ENCODE assay signal across 9 mouse cellular contexts in genomic region chr7:105737648-105738047, GRCm38 (mm10). TPM values are rescaled to one million over a fixed set of nuclear protein-coding genes. Genes with fewer than 3 reads are reported as not detected.
A peak's percentile ranks its signal among the peaks of the same experiment; 100 is the strongest.
DNase-seq lines count a peak whose midpoint lies in the region; ATAC-seq and TF ChIP-seq lines count a peak whose summit lies in the region.
"Had no signal": no experiment of that assay in that cellular context is flagged by ENCODE, and none has a peak within 500 bp of the region (broad histone marks: within the 10 kb centered on the region; RNA-seq: fewer than 3 reads in every experiment).

No protein-coding gene starts in this region.

- no peak for TF ChIP-seq CTCF in testis, adult 2 months (IDR thresholded peaks at IDR 0.05; ENCODE audit: control insufficient read depth, insufficient read depth, insufficient replicate concordance, low read depth, low read length)

- peaks cover 66% of the 10 kb centered on the region for H3K36me3 ChIP-seq in erythroblast, embryonic 14.5 days (ENCODE audit: control insufficient read depth)
- H3K36me3 ChIP-seq in testis, adult 2 months (ENCODE audit: control insufficient read depth, insufficient read depth, low read length), result no peaks in the 10 kb centered on the region
- peaks cover 58% of the 10 kb centered on the region for H3K36me3 ChIP-seq in liver, embryonic 12.5 days

- H3K9ac ChIP-seq in liver, embryonic 12.5 days, result peak overlapping the region; percentile 96

- peak overlapping the region; percentile 93 for H3K4me2 ChIP-seq in liver, embryonic 12.5 days

- peaks cover 55% of the 10 kb centered on the region for H3K4me1 ChIP-seq in erythroblast, embryonic 14.5 days (ENCODE audit: control insufficient read depth)
- peaks cover 3% of the 10 kb centered on the region for H3K4me1 ChIP-seq in testis, adult 2 months (ENCODE audit: control insufficient read depth, insufficient read depth, low read length)
- peaks cover 71% of the 10 kb centered on the region for H3K4me1 ChIP-seq in liver, embryonic 12.5 days

- peak overlapping the region; percentile 87 for H3K4me3 ChIP-seq in erythroblast, embryonic 14.5 days (replicated peaks)
- peak overlapping the region; percentile 91; the same call in 1 of the 2 replicates for H3K4me3 ChIP-seq in testis, adult 2 months (ENCODE audit: control insufficient read depth, low read depth, low read length)
- peak overlapping the region; percentile 90 for H3K4me3 ChIP-seq in liver, embryonic 12.5 days

- TF ChIP-seq POLR2A in testis, adult 2 months (IDR thresholded peaks at IDR 0.05; ENCODE audit: control insufficient read depth, low read depth, low read length), result no peak

- 27% methylated on average over 3 of the region's 3 CpGs for WGBS in liver, embryonic 12.5 days (ENCODE audit: insufficient replicate concordance)

- no peak overlapping the region; the same call in 1 of the 2 replicates for H3K27ac ChIP-seq in testis, adult 2 months (ENCODE audit: control insufficient read depth, insufficient read depth, low read depth, low read length)
- peak overlapping the region; percentile 88 for H3K27ac ChIP-seq in liver, embryonic 12.5 days

- no peak for DNase-seq in testis, postnatal 14 days (ENCODE audit: low spot score)
- no peak for DNase-seq in left cerebral cortex, postnatal 36 days (ENCODE audit: low spot score in 2 of 2)
- DNase-seq in layer of hippocampus, postnatal 10 days (ENCODE audit: low spot score in 2 of 2), result no peak
- DNase-seq in frontal cortex, postnatal 25 days (ENCODE audit: low spot score in 2 of 2), result no peak

- no peaks in the 10 kb centered on the region for H3K27me3 ChIP-seq in erythroblast, embryonic 14.5 days (ENCODE audit: control insufficient read depth)
- H3K27me3 ChIP-seq in testis, adult 2 months (ENCODE audit: control insufficient read depth, insufficient read depth, low read length), result no peaks in the 10 kb centered on the region
- no peaks in the 10 kb centered on the region for H3K27me3 ChIP-seq in liver, embryonic 12.5 days (replicated peaks)

- no peaks in the 10 kb centered on the region for H3K9me3 ChIP-seq in erythroblast, embryonic 14.5 days (ENCODE audit: control insufficient read depth, low read length)
- no peaks in the 10 kb centered on the region for H3K9me3 ChIP-seq in liver, embryonic 12.5 days (replicated peaks)

- no peak for ATAC-seq in erythroblast, adult 5-6 weeks (replicated peaks; ENCODE audit: low FRiP score, poor library complexity, severe bottlenecking)
- no peak for ATAC-seq in liver, embryonic 12.5 days

- intact Hi-C loops in left cerebral cortex, postnatal 36 days (cut with DNase I), result loop anchor here (5.0 kb wide), 1 partner anchor 105 kb away; the partner anchor contains the start of gene Trim3

RNA-seq across cellular contexts. Expression of gene Rrp8, which starts 0.5 kb away (rescaled TPM):
- polyA plus RNA-seq in erythroblast, embryonic 14.5 days (2012), result 0.76 and 0.80 TPM in 2 replicates
- 7.3 and 16.7 TPM in 2 replicates for total RNA-seq in erythroblast, adult 5-6 weeks (2015; ENCODE audit: low replicate concordance)
- 2.4 and 26.3 TPM in 2 replicates for total RNA-seq in erythroblast, adult 5-6 weeks (2017; ENCODE audit: low replicate concordance)
- 2.1 and 2.4 TPM in 2 replicates for polyA plus RNA-seq in testis, adult 2 months (2012; rRNA removed)
- polyA plus RNA-seq in liver, embryonic 12.5 days (2016; fragmentation: Nextera tagmentation; extraction: Ambion mirVana), result 28.8 and 29.1 TPM in 2 replicates
- total RNA-seq in left cerebral cortex, postnatal 36 days (2021), result 10 to 100 TPM; 13.0 to 14.0 TPM
- total RNA-seq in layer of hippocampus, postnatal 10 days (2021), result 10 to 100 TPM; 15.4 to 17.4 TPM

RNA-seq across cellular contexts. Expression of gene Ilk, which starts 1.3 kb away (rescaled TPM):
- polyA plus RNA-seq in erythroblast, embryonic 14.5 days (2012), result 2.9 and 3.1 TPM in 2 replicates
- 45.0 and 76.3 TPM in 2 replicates for total RNA-seq in erythroblast, adult 5-6 weeks (2015; ENCODE audit: low replicate concordance)
- total RNA-seq in erythroblast, adult 5-6 weeks (2017; ENCODE audit: low replicate concordance), result 37.0 and 48.2 TPM in 2 replicates
- 42.9 and 44.0 TPM in 2 replicates for polyA plus RNA-seq in testis, adult 2 months (2012; rRNA removed)
- polyA plus RNA-seq in liver, embryonic 12.5 days (2016; fragmentation: Nextera tagmentation; extraction: Ambion mirVana), result 149 and 159 TPM in 2 replicates
- total RNA-seq in left cerebral cortex, postnatal 36 days (2021), result 10 to 100 TPM; 78.8 to 81.7 TPM
- total RNA-seq in layer of hippocampus, postnatal 10 days (2021), result 100 to 1,000 TPM; 112 to 117 TPM

RNA-seq across cellular contexts. Expression of gene Taf10, which starts 6.5 kb away (rescaled TPM):
- 50.3 and 54.5 TPM in 2 replicates for polyA plus RNA-seq in erythroblast, embryonic 14.5 days (2012)
- total RNA-seq in erythroblast, adult 5-6 weeks (2015; ENCODE audit: low replicate concordance), result 71.5 and 113 TPM in 2 replicates
- total RNA-seq in erythroblast, adult 5-6 weeks (2017; ENCODE audit: low replicate concordance), result 44.5 and 58.7 TPM in 2 replicates
- 472 and 503 TPM in 2 replicates for polyA plus RNA-seq in testis, adult 2 months (2012; rRNA removed)
- 232 and 233 TPM in 2 replicates for polyA plus RNA-seq in liver, embryonic 12.5 days (2016; fragmentation: Nextera tagmentation; extraction: Ambion mirVana)
- total RNA-seq in left cerebral cortex, postnatal 36 days (2021), result 100 to 1,000 TPM; 112 to 127 TPM
- 100 to 1,000 TPM; 136 to 148 TPM for total RNA-seq in layer of hippocampus, postnatal 10 days (2021)

RNA-seq across cellular contexts. Expression of gene Tpp1, which starts 14.4 kb away (rescaled TPM):
- polyA plus RNA-seq in erythroblast, embryonic 14.5 days (2012), result 2.2 and 4.4 TPM in 2 replicates
- 34.0 and 41.8 TPM in 2 replicates for total RNA-seq in erythroblast, adult 5-6 weeks (2015; ENCODE audit: low replicate concordance)
- total RNA-seq in erythroblast, adult 5-6 weeks (2017; ENCODE audit: low replicate concordance), result 14.2 and 19.1 TPM in 2 replicates
- polyA plus RNA-seq in testis, adult 2 months (2012; rRNA removed), result 9.9 and 10.5 TPM in 2 replicates
- 62.3 and 64.7 TPM in 2 replicates for polyA plus RNA-seq in liver, embryonic 12.5 days (2016; fragmentation: Nextera tagmentation; extraction: Ambion mirVana)
- 10 to 100 TPM; 59.6 to 73.9 TPM for total RNA-seq in left cerebral cortex, postnatal 36 days (2021)
- 10 to 100 TPM; 31.6 to 38.3 TPM for total RNA-seq in layer of hippocampus, postnatal 10 days (2021)

RNA-seq across cellular contexts. Expression of gene Dchs1, which starts 49.8 kb away (rescaled TPM):
- 0.01 TPM in 1 of 2 replicates, not detected in the other for polyA plus RNA-seq in erythroblast, embryonic 14.5 days (2012)
- total RNA-seq in erythroblast, adult 5-6 weeks (2015; ENCODE audit: low replicate concordance), result not detected in 2 replicates
- 0.17 TPM in 1 of 2 replicates, not detected in the other for total RNA-seq in erythroblast, adult 5-6 weeks (2017; ENCODE audit: low replicate concordance)
- 3.2 and 5.5 TPM in 2 replicates for polyA plus RNA-seq in testis, adult 2 months (2012; rRNA removed)
- 1.9 and 2.0 TPM in 2 replicates for polyA plus RNA-seq in liver, embryonic 12.5 days (2016; fragmentation: Nextera tagmentation; extraction: Ambion mirVana)
- 10 to 100 TPM in 1 of 2 experiments, 1 to 10 TPM in 1; 8.6 to 11.5 TPM for total RNA-seq in left cerebral cortex, postnatal 36 days (2021)
- 10 to 100 TPM; 46.4 to 47.4 TPM for total RNA-seq in layer of hippocampus, postnatal 10 days (2021)
- total RNA-seq: neutrophil, adult 5-6 weeks had no signal
